Mouse (Mus musculus) T-helper 1 cell (primary cell): ENCODE measurements around the gene Srsf4.

Experiments
- in situ Hi-C: fragments of 300-600 bp; cut with MboI, MseI; formaldehyde crosslinking; loops from one replicate; pipeline ENCODE4 v1.15.1; 2025; ENCODE audit warnings: high pct_unique_total_duplicates

Gene Srsf4

DNA sequence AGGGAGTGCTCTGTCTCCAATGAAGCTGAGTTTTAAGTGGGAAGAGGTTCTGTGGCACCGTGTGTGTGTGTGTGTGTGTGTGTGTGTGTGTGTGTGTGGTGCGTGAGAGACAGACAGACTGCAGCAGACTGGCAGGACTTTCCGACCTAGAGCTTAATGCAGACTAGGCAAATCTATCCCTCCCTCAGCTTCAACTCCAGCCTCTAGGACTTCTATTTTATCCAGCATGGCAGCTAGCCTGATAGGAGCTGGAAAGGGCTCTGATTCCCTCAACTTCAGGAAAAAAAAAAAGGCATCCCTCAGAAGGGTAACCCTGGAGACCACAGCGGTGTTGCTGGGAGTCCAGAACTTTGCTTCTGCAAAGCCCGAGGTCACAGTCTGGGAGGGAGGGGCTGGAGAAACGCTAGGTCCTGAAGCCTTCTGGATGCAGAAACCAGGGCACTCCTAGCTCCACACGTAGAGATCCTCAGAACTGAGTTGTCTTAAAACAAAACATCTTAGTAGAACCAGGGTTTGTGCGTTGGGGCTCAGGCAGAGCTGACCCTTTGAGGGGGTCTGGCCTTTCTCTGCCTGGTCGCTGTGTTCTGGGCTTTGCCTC lies 40.7 kb downstream of the Srsf4 start:
- in situ Hi-C loops = no loop called here

DNA sequence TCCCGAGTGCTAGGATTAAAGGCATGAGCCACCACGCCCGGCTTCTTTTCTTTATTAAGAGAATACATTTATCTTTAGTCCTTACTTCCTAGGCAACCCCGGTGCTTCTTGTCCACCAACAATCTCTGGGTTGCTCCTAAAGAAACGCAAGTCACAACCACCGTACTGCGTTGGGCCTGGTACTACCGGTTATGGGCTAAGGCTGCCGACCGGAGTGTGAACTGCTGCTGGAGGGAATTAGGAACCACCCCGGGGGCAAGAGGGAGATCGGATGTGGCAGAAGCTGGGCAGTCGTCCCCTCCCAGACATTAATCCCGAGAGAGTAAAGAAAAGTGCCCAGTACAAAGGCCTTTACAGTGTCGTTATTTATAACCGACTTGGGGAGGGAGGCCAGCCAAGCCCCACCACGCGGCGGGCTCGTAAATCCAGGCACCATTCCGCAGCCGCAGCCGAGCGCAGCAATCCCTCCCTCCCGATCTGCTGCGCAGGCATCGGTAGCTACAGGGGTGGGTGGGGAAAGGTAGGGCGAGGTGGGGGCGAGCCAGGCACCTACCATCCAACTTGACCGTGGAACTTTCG lies 41.6 kb downstream of the Srsf4 start:
- in situ Hi-C loops = no loop called here

DNA sequence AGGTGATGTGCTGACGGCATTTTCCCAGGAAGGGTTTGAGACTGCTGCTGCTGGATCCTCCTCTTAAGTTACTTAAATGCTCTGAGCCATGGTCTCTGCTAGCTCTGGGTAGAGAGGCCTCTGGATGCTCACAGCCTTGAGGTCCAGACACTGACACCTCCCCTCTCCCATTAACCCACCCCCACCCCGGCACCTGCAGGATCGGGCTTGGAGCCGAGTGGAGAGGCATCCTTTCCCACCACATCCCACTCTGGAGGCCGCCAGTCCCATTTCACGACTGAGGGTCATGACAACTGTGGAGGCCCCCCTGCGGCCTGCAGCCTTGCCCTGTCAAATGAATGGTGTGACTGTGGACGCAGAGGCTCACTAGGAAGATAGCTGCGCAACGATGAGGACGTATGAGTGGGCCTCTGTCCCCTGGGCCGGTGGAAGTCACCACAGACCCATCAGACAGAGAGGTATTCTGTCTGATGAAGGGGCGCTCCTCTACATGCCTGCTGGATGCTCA lies 42.5 kb downstream of the Srsf4 start:
- in situ Hi-C loops = no loop called here

DNA sequence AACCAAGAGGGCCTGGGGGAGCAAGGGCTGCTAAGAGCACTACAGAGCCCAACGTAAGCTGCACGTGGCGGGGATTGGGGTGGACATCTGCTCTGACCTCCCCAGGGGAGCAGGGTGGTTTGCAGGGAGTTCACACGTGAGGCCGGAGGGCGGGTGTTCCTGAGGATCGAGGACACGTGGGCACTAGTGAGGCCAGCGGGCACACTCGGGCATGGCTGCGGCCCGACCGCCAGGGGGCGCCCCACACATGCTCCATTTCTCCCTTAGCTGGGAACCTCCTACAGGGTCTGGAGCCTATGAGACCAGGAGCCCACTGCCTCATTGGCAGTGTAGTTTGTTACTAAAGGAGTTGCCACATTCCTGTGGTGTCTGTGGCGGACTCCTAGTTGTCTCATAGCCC lies 43.0 kb downstream of the Srsf4 start:
- in situ Hi-C loops = no loop called here

DNA sequence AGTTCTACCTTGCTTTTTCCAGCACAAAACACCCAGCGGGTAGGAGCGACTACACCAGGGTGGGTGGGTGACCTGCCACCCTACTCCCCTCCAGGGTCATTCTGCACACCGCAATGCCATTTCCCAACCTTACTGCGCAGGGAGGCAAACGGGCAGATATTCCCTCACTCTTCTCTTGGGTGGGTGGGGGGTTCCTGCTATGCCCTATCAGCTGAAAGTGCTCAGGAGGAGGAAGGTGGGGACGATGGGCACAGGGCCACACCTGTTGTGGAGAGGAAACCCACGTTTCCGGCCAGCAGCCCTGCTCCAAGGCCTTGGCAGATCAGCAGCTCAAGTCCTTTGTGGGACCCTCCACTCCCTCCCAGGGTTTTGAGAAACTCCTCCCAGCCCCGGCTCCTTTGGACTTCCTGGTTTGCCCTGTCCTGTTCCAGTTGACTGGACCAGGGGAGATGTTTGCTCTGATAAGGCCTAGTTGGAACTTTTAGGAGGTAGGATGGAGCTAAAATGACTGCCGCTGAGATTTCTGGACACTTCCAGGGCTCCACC lies 43.7 kb downstream of the Srsf4 start:
- in situ Hi-C loops = no loop called here

DNA sequence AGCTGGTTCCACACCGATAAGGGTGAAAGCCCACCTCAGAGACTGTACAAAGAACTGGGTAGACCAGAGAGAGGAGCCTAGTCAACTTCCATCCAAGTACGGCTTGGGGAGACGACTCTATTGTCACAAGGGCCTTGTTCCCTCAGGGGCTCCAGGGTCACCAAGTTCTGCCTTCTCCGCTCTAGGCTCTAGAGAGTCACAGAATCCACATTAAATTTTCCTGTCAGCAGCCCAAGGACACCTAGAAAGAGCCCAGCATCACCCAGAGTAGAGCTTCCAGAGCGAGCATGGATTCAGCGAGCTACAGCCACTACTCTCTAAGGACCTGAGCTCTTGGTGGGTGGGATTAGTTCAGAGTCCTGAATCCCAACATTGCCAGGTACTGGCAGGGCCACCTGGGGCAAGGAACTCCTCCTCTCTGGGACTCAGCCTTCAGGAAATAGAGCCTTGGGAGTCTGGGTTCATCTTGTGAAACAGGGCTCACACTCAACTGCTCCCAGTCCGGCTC lies 44.7 kb downstream of the Srsf4 start:
- in situ Hi-C loops = no loop called here

DNA sequence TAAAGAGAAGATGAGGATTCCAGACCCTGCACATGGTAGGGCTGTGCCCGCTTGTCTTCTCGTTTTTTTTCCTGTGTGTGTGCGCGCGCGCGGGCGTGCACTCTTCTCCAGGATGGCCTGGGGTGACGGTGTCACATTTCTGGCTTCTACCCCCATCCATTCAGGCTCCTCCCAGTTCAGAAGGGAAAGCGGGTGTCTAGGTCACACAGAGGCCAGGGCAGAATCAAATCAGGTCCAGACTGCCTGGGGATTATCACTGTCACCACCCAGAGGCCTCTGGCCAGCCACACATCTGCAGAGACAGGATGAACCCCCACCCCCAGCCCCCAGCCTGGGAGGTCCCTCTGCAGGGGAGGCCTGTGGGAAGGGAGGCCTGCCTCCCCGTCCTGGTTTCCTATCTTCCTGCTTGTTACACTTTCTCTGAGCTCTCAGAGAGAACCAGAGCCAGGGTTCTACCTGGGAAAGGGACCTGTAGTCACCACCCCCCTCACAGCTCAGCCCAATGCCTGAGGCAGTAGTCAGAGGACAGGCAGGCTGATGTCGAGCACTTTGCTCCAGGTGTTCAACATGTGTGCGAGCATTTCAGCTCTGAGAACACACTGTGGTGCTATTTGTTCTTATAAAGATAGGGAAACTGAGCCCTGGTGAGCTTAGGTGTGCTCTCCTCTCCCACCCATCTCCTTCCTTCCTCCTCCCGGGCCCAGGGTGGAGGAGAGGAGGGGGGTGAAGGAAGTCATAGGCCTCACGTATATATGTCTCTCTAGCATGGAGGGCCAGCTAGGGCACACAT lies 45.5 kb downstream of the Srsf4 start:
- in situ Hi-C loops = no loop called here

DNA sequence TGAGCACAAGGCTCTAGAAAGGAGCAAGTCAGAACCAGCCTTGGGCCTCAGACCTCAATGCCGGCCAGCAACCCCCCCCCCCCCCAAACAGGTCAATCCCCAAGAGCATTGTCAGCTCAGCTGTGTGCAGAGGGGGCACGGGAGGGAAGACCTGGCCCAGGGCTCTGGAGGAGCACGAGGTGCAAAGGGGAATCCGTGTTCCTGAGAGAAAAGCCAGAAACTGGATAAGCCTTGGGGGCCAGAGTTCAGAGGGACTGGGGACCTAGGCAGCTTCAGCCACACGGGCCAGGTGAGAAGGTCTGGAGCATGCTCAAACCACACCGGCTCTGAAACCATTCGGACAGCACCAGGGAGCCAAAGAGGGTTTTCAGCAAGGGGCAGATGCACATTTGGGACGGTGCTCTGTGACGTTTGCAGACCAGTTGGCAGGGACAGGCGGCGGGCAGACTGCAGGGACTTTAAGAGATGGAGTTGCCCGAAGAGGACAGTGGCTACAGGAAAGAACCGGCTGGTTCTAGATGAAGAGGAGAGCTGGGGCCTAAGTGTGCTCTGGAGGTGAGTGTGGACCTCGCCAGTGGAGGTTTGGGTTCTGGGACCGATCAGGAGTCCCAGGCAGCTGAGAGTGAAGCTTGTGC lies 46.2 kb downstream of the Srsf4 start:
- in situ Hi-C loops = no loop called here

DNA sequence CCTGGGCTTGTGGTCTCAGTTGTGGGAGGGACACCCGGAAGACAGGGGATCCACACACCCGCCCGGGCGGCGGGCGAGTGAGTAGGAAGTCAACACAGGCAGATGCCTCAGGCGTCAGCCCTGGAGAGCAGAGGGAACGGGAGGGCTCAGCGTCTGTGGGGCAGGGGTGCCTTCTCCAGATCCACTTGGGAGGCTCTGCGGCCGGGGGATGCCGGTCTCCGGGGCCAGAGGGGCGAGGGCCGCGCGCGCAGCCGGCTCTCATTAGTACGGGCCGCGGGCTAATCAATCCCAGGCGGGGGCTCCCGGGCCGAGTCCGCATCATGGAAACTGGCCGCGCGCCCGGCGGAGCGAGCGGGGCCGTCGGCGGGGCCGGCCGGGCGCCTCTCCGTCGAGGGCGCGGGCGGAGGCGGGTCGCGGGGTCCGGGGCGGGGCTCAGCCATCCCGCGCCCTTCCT lies 46.8 kb downstream of the Srsf4 start:
- in situ Hi-C loops = no loop called here

DNA sequence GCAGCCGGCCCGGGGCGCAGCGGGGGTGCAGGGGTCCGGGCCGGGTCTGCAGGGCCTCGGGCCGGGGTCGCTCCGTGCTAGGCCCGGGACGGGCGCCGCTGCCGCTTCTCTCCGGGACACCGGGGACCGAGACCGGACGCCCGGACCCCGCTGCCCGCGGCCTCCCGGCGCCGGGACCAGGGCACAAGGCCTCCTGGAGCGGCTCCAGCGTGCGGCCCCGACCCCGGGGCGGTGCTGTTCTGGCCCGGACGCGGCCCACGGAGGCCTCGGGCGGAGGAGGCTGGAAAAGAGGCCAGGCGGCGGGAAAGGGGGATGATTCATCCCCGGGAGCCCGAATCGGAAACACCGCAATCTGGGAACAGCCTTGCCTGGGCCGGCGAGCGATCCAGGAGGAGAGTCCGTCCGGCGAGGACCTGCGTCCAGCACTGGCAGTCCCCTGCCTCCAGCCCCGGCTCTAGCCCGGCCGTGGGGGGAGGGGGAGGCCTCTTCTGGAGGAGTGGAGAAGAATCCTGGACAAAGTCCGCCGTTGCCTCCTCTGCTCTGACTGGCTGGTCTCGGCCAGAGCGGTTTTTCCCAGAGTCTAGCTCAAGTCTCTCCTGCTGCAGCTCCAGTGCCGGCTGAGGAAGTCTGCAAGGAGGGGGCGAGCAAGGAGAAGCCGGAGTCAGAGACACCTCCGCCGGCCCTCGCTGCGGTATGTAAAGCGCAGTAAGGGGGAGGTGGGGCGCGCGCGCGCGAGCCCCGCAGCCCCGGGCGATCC lies 47.4 kb downstream of the Srsf4 start:
- in situ Hi-C loops = no loop called here

DNA sequence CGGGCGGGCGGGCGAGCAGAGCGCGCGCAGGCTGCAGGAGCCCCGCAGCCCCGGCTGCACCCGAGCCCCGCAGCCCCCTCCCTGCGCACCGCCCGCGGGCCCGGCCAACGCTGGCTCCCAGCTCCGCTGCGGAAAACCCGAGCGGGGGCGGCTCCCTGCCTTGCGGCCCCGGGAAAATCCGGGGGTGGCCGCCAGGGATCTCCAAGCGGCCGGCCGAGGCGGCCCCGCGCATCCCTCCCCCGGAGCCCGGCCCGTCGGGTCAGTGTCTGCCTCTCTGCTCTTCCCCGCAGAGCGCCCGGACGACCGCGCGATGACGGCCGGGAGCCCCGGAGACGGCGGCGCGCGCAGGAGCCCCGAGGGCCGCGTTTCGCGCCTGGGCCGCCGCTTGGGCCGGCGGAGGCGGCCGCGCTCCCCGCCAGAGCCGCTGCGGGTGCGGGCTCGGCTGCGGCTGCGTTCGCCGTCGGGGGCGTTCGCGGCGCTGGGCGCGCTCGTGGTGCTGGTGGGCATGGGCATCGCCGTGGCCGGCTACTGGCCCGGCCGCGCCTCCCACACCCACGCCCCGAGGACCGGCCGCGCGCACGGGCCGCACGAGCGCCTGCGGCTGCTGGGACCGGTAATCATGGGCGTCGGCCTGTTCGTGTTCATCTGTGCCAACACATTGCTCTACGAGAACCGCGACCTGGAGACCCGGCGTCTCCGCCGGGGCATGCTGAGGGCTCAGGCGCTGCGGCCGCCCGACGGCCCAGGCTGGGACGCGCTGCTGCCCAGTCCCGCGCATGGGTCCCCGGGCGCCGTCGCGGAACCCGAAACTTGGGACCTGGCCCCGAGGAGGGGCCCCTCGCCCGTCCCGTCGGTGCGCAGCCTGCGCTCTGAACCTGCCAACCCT lies 48.3 kb downstream of the Srsf4 start, which contains the start of gene Tmem200b:
Gene Tmem200b (plus strand): TSS at position 311 of the 886 bp plus-strand sequence.
- in situ Hi-C loops = no loop called here

DNA sequence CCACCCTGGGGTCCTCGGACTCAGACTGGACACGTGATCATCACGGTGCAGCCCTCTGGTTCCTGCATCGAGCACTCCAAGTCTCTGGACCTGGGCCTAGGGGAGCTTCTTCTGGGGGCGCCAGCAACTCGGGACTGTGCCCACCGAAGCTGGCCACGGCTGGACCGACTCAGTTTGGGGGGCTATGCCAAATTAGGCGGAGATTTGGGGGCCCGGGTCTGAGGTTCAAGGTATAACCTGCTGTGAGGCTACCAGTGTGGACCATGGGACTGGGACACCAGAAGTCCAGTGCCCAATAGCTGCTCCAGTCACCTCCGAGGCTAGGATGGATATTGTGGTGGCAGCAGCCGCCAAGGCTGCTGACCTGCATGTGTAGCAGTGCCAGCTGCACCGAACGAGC lies 49.0 kb downstream of the Srsf4 start:
- in situ Hi-C loops = no loop called here

DNA sequence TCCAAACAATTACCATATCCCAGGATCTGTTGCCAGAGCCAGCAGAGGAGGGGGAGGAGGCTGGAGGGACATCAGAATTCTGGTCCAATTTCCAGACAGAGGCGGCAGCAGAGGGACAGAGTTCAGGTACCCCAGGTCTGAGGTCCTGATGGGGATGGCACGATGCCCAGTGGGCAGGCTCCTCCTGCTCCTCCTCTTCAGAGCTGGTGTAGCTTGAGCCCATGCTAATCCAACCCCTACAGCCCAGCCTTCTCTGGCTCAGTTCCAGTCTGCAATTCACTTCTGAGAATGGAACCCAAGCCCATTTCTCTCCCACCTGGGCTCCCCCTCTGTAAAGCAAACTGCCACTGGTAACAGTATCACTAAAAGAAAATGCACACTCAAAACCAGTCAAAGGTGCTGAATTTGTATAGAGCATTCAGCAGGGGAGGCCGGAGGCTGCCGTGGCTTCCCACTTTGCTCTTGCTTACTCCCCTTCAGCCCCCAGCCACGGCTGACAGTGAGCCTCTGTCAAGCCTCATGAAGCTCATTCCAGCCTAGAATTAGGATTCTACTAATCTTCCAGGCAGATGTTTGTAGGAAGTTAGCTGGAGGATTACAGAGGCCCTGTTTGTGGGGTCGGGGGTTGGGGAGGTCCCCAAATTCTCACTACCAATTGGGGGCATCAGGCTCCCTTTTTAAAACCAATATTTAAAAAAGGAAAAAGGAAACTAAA lies 50.8 kb downstream of the Srsf4 start:
- in situ Hi-C loops = no loop called here

DNA sequence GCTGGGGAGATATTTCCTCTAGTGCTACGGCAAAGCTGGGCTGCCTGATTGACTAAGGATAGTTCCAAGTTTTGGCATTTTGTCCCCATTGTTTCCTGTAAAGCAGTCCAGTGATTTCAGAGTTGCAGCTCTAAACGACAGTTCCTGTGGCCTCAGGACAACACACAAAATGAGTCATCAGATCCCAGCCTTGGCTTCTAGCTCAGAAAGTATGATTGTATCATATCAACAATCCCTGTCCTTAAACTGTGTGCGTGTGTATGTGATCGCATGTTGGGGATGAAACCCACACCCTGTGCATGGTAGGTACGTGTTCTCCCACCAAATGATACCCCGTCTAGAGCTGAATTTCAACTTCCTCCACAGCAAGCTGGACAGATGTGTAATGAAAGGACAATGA lies 55.7 kb downstream of the Srsf4 start:
- in situ Hi-C loops = no loop called here

DNA sequence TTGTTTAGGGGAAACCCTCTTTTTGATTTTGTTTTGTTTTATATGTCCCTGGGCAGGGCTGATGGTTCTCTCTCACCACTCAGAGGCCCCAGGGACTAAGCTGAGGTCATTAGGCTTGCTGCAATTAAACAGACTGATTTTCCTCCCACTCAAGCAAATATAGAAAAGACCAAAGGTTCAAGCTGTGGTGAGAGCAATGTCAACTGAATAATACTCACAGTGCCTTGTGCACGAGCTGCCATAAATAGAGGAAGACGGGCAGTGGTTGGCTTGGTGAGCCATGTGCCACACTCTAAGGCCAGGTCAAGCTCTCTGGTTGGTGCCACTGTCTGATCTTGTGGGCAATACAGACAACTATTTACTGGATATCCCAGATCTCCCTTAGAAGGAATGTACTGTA lies 66.0 kb downstream of the Srsf4 start:
- in situ Hi-C loops = no loop called here

DNA sequence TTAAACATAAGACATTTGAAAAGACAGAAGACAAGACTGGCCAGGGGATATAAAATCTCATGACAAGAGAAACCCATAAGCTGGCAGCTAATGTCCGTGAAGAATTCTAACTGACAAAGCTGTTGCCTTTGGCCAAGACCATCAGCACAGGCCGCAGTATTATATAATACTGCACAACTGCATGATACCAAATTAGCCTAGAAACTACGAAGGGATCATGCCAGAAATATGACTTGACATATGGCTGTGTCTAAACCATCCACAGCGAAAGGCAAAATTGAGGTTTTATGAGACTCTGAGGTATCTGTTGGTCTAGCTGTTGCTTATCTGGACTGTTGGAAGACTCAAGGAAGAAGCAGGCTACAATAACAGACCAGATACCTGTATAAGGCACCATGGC lies 67.4 kb downstream of the Srsf4 start:
- in situ Hi-C loops = no loop called here

DNA sequence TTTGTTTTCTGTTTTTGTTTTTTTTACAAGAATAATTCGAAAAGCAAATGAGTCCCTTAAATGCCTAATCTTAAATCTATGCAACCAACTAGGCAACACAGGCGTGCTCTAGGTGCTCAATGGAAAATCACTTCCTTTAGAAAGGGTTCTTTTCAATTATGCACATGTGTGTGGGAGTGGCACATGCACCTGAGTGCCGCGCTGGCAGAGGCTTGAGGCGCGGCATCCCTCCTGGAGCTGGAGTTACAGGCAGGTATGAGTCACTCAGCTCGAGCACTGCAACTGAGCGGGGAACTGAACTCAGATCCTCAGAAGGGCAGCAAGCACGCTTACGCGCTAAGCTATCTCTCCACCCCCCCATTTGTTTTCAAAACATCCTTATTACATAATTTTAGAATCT lies 74.4 kb downstream of the Srsf4 start:
- in situ Hi-C loops = no loop called here

DNA sequence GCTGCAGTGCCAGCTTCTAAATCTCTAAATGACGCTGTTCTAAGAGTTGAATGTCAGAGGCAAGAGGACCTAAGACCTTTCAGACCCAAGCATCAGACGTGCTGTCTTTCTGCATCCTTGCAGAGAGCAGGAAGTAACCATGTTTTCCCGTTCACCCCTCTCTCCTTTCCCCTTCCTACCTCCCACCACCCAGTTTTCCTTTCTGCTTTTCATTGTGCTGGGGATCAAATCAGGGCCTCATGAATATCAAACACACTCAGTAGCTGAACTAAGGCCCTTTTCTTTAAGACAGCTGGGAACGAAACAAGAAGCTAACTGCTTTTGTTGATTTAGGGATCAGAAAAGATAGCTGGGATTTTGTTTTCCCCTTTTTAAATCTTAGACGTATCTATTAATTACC lies 76.5 kb downstream of the Srsf4 start:
- in situ Hi-C loops = no loop called here

DNA sequence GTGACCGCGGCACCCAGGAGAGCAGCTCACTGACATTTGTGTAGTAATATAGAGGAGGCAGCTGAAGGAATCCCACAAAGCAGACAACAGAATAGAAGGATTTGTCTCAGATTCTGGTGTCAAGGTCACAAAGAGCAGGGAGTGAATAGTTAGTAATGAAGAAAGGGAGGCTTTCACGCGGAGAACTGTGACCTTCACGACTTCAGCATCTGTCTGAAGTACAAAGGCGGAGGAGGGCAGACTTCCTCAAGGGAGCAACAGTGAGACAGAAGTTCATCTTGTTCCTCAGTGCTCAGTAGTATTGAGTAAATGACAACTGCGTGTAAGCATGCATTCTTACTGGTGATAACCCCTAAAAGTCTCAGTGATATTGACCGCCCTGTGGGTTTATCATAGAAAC lies 77.2 kb downstream of the Srsf4 start:
- in situ Hi-C loops = no loop called here
